Mouse (Mus musculus) retina, embryonic 14.5 days (tissue): ENCODE results near the gene Lrmda.
A peak's percentile ranks its signal among the peaks of the same experiment; 100 is the strongest.

ENCODE experiments used
- DNase-seq: peaks from one replicate; pipeline ENCODE4 v3.0.0-alpha.2; 2015; ENCODE audit warnings: low spot score

The Lrmda gene

DNA sequence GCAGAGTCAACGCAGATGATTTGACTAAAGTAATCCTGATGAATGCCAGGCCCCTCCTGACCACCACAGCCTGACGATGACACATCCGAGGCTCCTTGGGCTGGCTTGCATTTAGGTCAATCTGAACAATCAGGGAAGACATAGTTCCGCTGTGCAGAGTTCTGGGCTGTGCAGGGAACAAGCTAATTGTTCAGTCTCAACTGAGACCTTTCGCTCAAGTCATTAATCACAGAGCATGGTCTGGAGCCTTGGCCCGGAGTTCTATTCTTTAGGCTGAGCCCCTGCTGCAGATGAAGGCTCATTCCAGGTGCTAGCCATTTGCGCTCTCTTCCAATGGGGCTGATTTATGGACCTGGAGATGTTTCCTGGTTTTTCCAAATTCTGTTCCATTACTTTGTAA is 844.6 kb downstream of the Lrmda start:
- DNase-seq, result peak; percentile 31

DNA sequence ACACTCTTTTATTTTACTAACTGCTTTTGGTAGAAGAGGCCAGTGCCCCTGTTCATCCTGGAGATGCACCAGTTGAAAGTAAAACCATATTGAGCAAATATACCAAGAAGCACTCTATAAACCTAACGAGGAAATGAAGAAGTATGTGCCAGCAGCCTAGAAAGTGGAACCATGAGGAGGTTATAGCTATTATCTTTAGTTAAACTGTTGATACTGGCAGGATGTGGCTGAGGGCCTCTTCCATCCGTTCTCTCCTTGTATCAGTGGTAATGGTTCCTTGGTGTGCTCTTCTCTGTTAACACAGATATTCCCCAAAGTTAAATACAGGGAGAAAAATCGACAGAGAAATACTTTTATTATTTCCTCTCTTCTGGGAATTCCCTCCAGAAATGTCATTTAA is 855.1 kb downstream of the Lrmda start:
- DNase-seq, result no peak

DNA sequence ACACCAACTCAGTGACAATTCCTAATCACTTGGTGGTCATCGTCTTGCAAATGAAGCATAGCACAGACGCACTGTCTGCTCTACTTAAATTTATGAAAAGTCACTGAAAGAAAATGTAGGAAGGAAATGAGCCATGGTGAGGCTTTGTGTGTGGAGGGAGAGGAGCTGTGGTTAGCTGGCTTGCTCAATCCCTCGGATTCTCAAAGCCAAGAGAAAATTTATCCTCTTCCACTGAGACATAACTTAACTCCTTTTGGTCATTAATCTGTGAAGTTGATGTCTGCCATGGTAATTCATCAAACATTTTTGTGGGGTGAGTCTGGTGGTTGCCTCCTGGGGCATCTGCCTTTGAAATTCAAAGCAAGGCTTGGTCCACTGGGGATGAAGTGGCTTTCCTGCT is 867.7 kb downstream of the Lrmda start:
- no peak for DNase-seq

DNA sequence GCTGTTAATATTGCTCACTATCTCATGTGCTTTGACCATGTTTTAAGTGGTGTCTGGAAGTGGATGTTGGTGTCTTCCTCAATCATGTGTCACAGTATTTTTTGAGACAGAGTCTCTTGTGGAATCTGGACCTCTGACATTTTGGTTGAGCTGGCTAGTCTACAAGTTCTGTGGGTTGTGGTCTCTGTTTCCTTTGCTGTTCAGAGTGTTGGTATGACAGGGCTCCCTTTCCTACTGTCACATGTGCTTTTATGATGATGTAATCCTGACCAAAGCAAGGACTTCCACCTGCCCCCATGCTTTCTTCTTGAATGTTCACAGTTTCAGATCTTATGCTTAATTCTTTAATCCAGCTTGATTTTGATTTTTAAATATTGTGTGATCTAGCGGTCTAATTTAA is 879.8 kb downstream of the Lrmda start:
- DNase-seq, result no peak

DNA sequence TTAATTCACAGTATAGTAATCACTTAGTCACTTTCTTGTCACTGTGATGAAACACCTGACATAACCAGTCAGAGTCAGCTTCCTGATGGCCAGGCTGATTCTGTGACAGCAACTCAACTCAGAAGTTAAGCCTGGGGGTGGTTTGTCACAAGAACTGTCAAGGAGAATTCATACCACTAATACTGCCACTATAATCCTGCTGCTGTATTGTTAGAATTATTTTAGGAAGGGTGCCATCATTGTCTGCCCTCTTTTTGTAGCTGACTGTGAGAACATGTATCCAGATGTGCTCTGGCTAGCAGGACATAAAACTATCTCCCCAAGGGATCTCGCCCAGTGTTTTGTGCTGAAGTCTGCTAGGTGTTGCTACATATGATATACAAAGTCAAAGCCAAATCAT is 882.6 kb downstream of the Lrmda start:
- no peak for DNase-seq

DNA sequence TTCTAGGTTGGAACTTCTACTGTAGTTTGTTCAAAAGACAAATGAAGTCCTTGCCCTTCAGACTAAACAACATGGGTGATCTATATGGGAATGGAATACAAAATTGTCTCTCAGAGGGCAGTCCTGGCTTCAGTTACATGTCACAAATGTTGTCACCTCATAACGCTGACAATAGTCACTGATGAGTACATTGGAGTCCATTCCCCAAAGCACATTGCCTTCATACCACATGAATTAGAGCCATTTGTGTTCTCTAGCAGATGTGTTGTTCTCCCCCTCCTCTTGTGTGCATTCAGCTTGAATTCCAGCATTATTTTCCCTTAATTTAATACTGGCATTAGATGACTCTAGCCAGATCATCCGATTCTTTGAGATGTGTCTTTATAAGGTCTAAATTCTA is 883.4 kb downstream of the Lrmda start:
- no peak for DNase-seq

DNA sequence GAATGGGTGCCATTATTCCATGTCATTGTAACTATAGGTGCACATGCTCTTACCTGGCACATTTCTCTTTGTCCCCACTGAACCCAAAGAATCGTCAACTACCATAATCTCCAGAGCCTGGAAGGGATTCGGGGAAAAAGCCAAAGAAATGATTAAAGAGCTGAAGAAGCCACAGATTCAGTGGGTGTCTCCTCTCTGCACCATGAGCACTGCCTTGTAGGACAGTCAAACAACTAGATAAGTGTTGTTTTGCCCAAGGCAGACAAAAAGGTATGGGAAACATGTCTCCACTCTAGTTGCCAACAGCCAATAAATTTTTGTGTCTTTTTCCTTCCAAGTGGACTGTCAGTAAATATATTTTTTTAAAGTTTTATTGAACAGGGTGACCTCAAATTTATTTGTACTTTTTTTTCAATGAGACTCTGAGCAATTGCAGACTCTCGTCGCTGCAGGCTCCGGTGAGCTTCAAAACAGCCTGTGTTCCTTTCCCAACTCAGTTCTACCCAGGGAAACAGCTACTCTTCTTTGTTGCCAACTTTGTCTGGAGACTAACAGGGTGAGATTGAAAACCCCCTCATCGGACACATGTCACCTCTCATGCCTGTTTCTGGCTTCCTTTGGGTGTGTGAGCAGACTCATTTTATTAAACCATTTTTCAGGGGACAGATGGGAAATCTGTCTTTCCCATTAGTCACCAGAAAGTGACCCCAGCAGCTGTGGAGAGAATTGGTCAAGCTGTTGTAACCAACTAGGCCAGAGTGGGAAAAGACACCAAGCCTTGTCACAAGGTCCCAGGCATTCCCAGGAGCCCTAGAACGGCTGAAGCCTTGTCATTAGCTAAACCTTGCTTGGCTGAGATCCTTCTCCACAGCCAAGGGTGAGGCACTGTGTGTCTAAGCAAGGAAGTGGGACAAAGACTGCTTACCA is 886.5 kb downstream of the Lrmda start:
- peak; percentile 12 for DNase-seq

DNA sequence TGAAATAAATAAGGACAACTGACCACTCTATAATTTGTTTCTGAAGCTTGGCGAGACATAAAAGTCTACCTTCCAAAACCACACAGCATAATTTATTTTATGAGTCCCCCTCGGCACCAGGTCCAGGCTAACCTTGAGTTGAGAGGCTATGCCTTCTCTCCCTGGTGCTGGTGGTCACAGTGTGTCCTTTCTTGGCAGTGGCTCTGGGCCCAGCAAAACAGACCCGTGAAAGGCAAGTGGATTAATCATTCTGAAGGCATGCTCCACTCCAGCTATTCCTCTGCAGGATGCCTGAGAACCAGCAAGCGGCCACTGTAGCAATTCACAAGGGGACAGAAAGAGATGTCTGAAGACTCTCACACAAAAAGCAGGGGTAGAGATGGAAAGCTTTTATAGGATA is 887.2 kb downstream of the Lrmda start:
- no peak for DNase-seq

DNA sequence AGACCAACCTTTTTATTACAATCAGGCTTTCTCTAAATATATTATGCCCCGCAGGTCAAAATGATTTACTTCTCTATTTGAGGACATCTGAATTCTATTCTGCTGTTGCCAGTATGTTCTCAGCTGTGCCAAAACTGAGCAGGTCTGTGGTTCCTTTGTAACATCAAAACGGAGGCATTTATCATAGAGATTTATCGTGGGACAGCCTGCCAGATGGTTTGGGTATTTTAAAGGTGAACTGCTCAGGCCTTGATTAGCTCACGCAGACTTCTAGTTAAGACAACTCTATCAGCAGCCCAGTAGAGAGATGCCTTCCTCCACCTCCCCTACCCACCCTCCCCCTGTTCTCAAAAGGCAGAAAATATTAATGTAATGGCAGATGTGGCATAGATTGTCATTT is 887.7 kb downstream of the Lrmda start:
- no peak for DNase-seq

DNA sequence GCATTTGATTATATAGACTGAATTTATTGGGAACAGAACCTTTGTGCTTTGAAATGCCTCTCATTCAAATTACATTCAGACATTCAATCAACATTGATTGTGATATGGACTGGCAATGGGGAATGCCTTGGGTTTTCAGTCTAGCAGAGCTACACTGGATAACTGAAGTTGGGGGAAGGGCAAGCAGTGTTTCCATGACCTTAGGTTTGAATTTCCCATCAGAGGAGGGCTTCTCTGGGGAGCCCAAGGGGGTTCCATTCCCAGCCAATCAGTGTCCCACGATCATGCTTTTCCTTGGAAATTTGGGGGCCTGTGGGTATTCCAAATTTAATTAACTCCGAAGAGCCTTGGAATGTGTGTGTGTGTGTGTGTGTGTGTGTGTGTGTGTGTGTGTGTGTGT is 888.5 kb downstream of the Lrmda start:
- DNase-seq, result no peak

DNA sequence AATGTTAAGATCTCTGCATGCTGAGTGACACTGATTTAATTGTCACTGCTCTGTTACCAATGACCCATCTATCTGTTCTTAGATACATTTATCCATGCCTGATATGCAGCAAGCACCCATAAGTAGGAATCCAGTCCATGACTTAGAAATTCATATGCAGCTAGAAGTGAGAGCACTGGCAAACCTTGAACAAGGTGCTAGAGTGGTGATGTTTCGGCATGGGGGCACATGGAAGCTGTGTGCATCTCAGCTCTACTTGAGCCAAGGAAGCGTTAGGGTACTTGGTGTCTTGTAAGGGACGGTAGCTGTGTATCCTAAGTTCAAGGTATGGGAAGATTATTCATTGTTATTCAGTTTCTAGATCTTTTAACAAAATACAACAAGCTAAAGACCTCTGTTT is 896.0 kb downstream of the Lrmda start:
- DNase-seq, result no peak

DNA sequence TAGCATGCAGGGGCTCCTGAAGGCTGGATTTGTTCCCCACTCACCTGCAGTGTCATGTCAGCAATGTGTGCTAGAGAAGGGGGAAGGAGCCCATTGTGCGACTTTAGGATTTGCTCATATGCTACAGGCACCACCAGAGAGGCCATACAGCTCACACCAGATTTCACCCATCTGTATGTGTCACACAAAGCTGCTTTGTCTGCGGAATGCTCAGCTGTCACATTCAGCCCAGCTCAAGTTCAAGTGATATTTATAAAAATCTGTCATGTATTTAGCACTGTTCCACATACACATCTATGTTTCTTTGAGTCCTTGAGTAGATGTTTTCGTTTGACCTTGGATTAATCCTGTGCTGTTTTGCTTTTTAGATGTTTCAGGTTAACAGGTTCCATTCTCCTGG is 899.0 kb downstream of the Lrmda start:
- no peak for DNase-seq

DNA sequence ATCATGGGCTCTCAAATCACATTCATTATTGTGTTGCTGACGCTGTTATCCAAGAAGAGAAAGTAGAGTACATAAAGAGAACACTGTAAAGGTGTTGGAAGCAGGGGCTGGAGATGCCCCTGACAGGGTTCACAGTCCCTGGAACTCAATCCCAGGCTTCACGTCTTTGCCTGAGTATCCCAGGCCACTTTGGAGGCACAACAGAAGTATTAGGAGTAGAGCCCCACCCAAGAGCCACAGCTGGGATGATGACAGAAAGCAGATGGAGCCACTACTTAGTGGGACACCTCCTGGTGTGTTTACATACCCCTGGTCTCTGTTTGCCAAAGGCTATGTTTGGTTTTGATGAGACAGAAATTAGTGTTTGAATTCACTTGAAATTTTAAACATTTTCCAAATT is 899.4 kb downstream of the Lrmda start:
- no peak for DNase-seq

DNA sequence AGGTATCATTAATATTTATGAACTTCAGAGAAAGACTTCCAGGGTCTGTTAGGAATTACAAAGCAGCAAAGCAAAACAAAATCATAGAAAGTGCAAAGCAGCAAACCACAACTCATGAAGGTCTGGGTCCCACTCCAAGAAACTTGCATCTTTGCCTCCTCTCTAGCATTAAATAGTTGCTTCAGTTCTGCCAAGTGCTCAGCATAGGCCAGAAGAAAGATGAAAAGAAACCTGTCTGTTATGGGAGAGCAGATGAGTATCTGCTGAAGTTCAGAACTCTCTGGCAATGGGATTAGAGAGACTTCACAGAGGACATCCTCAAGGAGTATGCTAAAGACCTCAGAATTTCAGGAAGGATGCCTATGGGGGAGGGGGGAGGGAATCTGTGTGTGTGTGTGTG is 901.6 kb downstream of the Lrmda start:
- no peak for DNase-seq

DNA sequence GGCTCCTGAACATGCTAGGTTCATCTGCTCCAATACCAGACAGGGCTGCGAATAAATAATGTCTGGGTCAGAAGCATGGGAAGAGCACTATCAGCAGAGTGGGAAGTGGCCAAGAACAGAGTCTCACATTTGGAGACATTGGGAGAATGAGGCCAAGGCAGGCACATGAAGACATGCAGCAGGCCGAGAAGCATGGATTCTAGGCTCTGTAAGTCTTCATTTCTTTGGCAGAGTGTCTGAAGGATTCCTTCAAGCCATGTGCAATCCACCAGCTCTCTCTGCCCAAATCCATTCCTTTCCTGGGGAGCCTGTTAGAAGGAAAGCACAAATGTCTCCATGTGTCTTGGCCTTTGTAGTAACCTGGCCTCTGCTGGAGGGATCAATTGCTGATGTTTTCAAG is 902.3 kb downstream of the Lrmda start:
- DNase-seq, result no peak

DNA sequence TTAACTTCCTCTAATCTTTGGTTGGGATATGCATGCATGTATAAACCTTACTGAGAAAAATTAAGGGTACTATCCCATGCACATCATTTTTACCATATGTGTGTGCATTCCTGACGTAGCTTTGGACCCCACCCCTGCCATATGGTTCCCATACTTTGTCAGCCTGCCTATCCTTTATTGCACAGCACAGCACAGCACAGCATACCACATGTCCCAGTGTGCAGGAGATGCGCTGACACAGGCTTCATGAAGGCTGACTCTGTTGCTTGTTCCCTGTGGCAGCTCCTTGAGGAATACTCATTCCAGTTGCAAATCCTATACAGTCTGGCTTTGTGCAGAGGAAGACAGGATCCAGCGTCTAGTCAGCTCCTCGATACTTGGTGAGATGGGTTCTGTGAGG is 903.1 kb downstream of the Lrmda start:
- DNase-seq, result no peak

DNA sequence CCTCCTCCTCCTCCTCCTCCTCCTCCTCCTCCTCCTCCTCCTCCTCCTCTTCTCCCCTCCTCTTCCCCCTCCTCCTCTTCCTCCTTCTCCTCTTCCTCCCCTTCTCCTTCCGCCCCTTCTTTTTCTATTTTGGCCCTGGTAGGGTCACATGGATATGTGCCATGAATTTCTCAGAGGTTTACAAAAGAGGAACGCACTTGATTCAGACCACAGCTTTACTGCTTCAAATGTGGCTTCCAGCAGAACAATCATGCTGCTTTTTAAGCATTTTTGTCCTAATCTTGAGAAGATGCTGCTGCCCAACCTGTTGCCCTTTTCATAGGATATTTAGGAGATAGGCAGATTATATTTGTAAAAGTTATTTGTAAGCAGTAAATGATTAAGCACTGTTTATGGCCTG is 903.7 kb downstream of the Lrmda start:
- no peak for DNase-seq

DNA sequence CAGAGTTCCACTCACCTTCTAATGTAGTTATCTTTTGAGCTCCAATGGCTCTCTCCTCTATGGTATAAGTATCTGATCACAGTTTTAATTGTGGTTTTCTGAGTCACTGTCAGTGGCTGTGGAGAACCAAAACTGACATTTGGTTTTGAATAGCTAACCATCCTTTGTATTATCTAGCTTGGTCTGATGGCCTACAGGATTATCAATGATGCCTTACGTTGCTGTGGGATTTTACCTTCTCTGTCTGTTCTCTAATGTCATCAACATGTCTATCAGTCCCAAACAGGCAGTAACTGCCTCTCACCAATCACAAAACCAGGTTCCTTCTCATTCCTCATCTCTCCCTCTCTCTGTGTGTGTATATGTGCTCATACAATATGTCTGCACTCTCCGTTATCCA is 908.8 kb downstream of the Lrmda start:
- no peak for DNase-seq

DNA sequence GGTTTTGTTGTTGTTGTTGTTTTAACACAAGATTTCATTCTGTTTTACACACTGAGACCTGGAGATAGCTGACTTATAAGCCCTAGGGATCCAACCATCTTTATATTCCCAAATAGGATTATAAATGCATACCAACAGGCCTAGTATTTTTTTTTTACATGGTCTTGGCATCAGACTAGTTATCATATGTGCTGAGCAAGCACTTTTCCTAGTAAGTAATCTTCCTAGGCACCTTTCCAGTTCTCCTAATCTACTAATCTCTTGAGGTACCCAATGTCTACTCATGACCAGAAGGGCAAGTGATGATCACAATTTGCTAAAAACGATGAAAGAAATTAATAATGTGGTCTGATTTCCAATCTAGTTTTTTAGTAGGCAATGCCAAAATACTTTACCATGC is 909.2 kb downstream of the Lrmda start:
- DNase-seq, result no peak

DNA sequence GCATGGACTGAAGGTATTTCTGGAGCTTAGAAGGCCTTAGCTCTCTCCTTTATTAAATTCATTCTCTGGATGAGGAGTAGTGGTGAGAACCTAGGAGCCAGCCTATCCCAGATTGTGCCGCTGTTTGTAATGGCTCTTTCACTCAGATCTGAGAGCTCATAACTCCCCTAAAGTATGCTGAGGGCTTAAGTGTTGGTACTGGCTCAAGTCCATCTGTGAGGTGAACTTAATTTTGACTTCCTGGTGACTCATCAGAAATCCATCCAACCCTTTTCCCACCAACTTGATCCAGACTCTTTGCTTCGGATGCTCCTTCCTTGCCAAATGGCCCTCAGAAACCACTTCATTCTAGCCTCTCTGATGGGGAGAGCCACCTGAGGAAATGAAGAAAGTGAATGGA is 910.1 kb downstream of the Lrmda start:
- no peak for DNase-seq

DNA sequence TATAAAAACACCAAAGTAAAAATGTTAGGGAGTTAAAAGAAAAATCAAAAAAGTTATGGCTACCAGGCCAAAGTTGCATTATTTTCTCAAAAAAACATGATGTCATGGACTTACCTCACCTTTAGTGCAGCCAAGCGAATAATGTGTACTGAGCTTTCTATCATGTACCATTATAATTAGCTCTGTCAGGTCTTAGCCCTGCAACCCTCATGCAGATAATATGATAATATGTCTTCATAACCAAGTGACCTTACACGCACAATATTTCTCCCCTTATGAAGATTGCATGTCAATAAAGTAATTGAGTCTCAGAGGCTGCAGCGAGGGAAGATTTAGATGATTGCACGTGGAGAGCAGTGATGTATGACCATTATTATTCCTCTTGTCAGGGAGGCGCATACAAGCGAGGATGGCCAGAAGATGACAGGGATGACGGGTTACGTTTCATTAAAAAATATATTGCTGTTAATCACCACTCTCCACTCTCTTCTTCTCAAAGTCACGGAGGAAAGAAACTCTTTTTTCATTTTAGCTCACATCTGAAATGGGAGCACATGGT is 911.1 kb downstream of the Lrmda start:
- no peak for DNase-seq

DNA sequence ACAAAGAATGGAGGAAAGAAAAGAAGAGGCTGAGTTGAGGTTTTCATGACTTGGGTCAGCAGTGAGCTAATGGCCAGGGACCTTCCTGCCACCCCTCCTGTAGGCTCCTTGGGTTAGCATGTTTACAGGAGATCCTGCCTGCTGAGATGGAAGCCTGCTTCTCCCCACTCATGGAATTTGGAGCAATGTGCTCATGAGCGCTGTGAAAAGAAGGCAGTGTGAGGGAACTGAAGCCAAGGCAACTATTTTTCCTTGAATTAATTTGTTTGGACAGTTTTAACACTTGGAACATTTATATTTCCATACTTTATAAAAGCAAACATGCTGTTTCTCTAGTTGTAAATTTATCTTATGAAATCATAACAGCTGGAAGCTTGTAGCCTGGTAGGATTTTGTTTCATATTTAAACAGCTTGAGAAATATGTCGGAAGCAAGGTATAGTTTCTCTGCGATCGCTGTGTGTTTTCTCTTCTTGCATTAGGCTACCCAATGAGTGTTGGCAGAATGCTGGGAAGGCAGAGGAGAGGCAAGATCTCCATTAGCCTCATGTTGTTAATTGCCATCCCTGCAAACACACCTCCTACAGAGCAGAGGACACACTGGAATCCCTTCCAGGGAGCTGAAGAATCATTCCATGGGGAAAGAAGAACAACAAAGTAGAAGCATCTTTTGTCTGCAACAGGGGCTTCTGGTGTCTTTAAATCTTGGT is 911.8 kb downstream of the Lrmda start:
- no peak for DNase-seq

DNA sequence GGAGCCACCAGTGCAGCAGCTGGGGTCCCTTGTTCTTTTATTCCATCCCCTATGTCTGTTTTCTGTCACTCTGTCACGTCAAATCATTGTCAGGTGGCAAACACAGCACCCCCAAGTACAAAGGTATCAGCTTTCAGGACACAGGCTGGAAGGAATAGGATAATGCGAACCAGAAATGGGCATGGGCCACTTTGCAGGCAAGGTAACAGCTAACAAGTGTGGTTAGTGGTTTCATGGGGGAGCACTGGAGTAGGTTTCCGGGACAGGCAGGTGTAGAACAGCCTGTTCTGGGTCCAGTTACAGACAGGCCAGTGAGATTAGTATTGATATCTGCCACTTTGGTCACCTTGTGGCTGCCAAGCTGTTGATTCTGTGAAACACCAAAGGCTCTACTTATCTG is 917.2 kb downstream of the Lrmda start:
- DNase-seq, result no peak
